Mouse (Mus musculus) fibroblast of lung, adult 2 months (primary cell): ENCODE measurements around the gene Gm21117.
"Not testable (repeated sequence)": the region's sequence is repeated elsewhere in the genome, so short reads cannot be mapped to it uniquely, and the experiment has no call there.

Experiments used
- DNase-seq: peaks from one replicate; pipeline ENCODE4 v3.0.0-alpha.2; 2011; ENCODE audit warnings: low read depth

The Gm21117 gene

DNA sequence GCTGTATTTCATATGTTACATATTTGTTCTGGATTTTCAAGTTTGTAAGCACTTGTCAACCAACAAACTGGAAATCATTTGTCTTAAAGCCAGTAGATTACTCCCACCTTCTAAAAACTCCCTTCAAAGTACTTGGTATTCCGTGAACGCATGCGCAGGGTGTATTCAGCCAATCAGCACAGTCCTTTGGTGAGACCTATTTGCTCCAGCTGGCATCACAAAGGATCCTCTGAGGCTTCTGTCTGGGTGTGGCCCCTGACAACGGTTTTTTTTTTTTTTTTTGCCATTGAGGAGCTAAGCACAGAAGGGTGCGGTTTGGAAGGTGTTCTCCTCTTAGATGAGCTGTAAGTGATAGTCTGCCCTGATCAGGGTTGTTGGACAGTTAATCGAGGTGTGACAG is at the start of gene Gm21117:
Gene Gm21117, plus strand, starts transcription at position 301 of the 400 bp plus-strand sequence.
- not testable (repeated sequence) for DNase-seq
